ENCODE assay signal across 16 mouse cellular contexts in the genomic region with DNA sequence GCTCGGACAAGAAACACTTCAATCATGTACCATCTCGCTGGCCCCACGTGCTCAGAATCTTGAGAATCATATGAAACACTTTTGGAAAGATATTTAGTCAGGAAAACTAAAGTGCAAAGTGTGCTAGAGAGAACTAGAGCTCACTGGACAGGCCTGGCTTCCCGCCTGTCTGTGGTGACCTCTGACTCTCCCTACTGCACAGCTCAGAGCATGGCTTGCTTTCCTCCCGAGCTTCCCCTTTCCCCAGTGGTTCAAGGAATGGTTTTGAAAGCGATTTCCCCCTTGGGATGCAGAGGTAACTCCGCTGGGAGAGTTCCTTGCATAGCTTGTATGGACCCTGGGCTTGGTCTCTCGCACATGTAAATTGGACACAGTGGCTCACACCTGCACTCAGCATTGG.
DNase-seq lines count a peak whose midpoint lies in the region.
"Had no signal": no experiment of that assay in that cellular context is flagged by ENCODE, and none has a peak within 500 bp of the region (broad histone marks: within the 10 kb centered on the region; RNA-seq: fewer than 3 reads in every experiment).

No protein-coding gene starts in this region.

- 0 out of 2 replicates have a peak overlapping the region, but pooled peaks have one; percentile 9 for H3K27ac ChIP-seq in brown adipose tissue, adult 24 weeks (replicated peaks; ENCODE audit: low read depth, low read length)
- H3K27ac ChIP-seq: embryonic facial prominence, embryonic 13.5 days; embryonic facial prominence, embryonic 15.5 days; forebrain, embryonic 10.5 days; forebrain, embryonic 12.5 days had no signal

- no peak overlapping the region for H3K4me3 ChIP-seq in brown adipose tissue, adult 24 weeks (ENCODE audit: insufficient read depth, low read depth, low read length)
- H3K4me3 ChIP-seq: embryonic facial prominence, embryonic 13.5 days; embryonic facial prominence, embryonic 15.5 days; erythroblast, embryonic 14.5 days; forebrain, embryonic 10.5 days; forebrain, embryonic 12.5 days had no signal

- peaks cover 16% of the 10 kb centered on the region for H3K4me1 ChIP-seq in brown adipose tissue, adult 24 weeks (ENCODE audit: control insufficient read depth, insufficient read depth, insufficient read length, low read length)
- H3K4me1 ChIP-seq: embryonic facial prominence, embryonic 15.5 days; forebrain, embryonic 12.5 days had no signal

- DNase-seq in adrenal gland, postnatal 14 days = peak; percentile 56
- DNase-seq in adrenal gland, adult 8-10 months = no peak
- peak; percentile 73 for DNase-seq in adipocyte (ENCODE audit: low spot score)
- DNase-seq in lung, postnatal 25 days (ENCODE audit: low spot score) = no peak
- DNase-seq: cerebellum, adult 11 months; cerebellum, adult 18-20 months; cerebellum, adult 8-10 months; cerebellum, adult 9-11 months; cerebellum, postnatal 36 days; embryo, embryonic 11 days had no signal

Comparison
In these comparisons a context has a peak if more than half of its experiments do, and no peak if none do; other contexts are left out.
1. DNase-seq: peak in adrenal gland, postnatal 14 days (single experiment) and adipocyte (single experiment); none in adrenal gland, adult 8-10 months (single experiment) and lung, postnatal 25 days (single experiment).